Mouse (Mus musculus): ENCODE results near the gene Oog4.
"Not testable (repeated sequence)": the region's sequence is repeated elsewhere in the genome, so short reads cannot be mapped to it uniquely, and the experiment has no call there.

Oog4 gene

DNA sequence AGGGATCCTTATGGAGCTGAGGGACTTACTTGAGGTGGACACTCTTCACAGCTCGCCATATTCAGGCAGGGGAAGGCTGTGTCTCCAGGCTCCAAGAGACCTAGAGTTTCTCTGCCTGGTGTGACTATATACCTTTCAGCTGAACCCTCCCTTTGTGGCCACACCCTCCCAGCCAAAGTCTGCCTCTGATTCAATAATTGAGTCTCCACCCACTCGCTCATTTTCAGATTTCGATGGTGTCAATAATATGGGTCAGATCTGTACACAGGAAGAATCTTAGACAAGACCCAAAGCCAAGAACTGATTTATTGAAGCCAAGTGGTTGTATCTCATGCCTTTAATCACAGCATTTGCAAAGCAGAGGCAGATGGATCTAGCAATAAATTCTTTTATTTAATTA is at the start of gene Oog4:
Gene Oog4 (minus strand): TSS at position 101 of the 400 bp plus-strand sequence.
- DNase-seq (ENCODE audit: low spot score in 2 of 2), result no peak

DNA sequence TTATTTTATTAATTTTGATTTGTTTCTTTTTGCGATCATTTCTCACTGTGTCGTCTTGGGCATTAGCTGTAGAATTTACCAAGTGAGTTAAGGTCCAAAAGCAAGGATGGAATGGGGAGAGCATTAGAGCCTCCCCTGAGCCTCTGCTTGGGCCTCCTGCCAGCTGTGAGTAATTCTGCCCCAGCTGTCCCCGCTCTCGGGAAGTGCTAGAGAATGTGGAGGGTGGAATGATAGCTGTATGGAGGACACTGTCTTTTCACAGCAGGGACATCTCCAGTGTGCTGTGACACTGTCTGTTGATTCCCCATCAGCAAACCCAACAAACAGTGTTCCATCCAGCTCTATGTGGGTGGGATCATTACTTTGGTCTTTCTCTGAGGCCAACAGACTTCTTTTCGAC is 23.4 kb downstream of the Oog4 start:
- DNase-seq (ENCODE audit: low spot score in 2 of 2), result not testable (repeated sequence)

DNA sequence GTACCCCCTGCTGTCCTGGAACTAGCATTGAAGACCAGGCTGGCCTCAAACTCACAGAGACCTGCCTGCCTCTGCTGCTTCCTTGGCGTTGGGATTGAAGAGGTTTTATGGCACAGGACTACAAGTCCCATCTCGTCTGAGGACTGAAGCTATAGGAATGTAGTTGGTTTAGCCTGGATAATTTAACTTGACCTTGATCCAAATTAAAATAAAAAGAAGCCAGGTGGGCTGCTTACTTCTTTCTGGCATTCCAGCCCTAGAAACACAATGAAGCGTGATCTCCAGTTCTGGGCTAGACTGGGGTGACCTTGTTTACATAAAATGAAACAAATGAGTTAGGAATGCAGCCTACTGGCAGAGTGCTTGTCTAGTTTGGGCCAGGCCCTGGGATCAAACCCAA is 36.0 kb downstream of the Oog4 start:
- DNase-seq (ENCODE audit: low spot score in 2 of 2), result no peak

DNA sequence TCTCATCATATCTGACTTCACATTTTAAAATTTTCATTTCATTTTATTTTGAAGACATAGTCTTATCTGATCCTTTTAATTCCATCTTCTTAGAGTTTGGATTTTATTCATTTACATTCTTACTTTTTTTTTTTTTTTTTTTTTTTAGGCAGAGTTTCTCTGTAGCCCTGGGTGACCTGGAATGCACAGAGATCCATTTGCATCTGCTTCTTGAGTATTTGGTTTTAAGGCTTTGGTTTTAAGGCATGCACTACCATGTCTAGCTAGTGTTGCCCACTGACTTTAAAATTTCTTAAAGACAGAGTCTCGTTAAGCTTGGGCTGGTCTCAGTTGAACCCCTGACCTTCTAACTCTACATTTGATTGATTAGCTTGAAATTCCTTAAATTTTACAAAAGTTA is 36.5 kb downstream of the Oog4 start:
- no peak for DNase-seq (ENCODE audit: low spot score in 2 of 2)

DNA sequence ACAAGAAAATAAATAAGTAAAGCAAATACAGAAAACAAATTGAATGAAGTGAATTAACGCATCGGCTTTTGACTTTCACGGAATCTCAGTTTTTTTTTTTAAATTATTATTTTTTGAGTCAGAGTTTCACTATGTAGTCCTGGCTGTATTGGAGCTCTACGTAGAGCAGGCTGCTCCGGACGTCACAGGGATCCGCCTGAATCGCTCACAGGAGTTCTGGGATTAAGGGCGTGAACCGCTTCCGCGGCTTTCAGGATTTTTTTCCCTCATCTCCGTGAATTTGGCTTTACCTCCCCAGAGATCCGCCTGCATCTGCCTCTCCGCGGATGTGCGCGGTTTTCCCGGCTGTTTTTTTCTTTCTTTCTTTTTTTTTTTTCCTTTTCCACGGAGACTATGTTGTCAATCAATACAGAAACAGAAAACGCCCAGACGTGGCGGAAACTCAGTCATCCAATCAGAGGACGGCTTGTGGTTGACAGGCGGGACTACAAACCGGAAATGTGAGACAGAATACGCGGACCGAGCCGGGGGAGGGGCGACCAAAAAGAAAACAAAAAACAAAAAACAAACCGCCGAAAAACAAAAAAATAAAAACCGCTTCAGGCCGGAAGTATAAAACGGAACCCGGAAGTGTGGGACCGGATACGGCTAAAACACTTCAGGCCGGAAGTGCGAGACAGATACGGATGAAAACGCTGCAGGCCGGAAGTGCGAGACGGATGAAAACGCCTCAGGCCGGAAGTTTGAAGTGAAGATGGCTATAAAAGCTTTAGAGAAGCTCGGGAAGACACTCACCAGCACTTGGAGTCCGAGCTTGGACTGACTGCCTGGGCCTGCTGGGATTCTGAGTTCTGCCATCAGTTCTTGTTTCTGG is 37.7 kb downstream of the Oog4 start, which contains the start of gene Pramef8:
Gene Pramef8 (plus strand): TSS at position 208 of the 874 bp plus-strand sequence.
- peak; percentile 94 to 95 for DNase-seq (ENCODE audit: low spot score in 2 of 2)

DNA sequence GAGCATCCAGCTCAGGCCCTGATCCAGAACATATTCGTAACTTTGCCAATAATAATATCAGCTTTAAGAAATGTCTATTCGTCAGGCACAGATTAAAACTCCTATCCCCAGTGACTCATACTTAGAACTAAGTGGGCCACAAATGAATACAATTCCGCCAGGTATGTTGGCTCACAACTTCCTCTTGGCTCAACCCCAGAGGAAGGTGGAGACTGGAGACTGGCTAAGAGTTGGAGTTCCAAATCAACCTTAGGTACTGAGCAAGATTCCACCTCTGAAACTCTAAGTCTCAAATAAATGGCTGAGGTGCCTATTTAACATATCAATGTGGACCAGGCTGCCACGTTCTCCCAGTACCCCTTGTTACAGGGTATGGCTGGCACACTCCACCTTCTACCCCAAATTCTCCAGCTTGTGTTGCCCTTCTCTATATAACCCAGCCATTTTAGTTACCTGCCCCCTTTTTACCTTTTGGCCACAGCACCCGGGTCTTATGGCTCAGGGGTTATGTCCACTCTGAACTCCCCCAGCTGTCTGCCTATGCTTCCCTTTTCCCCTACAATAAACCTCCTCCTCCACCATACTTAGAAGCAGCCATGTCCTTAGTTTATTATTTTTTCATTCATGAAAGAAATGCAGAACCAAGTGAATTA is 38.4 kb downstream of the Oog4 start:
- DNase-seq (ENCODE audit: low spot score in 2 of 2), result no peak

DNA sequence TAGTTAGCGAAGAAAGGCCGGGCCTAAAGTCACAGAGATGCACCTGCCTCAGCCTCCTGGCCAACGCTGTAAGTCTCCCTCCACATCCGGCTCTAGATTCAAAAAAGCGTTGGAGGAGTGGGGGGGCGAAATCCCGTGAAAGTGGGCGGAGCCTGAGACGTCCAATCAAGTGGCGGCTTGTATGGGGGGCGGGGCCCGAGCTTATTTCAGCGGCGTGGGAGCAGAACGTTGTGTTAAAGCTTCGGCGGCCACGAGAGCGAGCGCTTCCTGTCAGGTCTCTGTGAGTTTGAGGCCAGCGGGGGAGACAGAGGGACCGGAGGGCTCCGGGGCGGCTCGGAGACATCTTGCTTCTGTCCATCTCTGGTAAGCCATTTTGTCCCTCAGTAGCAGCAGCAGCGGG is 55.9 kb downstream of the Oog4 start, which contains the start of gene Pramel1:
Gene Pramel1 (plus strand): TSS at position 248 of the 400 bp plus-strand sequence.
- no peak for DNase-seq (ENCODE audit: low spot score in 2 of 2)

DNA sequence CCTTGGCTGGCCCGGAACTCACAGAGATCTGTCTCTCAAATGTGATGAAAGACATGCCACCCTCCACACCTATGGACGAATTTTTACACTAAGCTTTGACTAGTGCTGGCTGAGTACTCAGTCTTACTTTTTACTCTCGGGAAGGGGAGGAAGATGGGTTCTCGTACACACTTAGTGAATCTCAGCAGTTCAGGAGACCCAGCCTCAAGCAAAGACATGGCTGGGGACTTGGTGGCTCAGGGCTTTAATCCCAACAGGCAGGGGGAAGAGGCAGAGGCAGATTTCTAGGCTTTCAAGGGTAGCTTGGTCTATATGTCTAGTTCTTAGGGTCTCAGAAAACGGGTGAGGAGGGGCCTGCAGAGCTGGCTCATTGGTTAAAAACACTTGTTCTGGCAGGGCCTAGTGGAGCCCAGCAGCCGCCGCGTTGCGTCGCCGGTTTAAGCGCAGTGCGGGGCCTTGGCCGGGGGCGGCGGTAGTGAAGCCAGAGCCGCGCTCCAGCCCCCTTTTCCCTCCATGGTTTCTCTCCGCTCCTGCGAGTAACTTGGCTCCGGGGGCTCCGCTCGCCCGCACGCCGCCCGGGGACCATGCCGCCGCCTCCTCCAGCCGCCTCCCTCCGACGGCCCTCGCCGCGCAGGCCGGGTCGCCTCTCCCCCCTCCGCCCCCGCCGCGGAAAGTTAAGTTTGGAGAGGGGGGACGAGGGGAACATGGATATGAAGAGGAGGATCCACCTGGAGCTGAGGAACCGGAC is 61.0 kb downstream of the Oog4 start:
- no peak for DNase-seq (ENCODE audit: low spot score in 2 of 2)
